Mouse (Mus musculus): Measurements from ENCODE around the gene 1700025G04Rik.

Gene 1700025G04Rik

DNA sequence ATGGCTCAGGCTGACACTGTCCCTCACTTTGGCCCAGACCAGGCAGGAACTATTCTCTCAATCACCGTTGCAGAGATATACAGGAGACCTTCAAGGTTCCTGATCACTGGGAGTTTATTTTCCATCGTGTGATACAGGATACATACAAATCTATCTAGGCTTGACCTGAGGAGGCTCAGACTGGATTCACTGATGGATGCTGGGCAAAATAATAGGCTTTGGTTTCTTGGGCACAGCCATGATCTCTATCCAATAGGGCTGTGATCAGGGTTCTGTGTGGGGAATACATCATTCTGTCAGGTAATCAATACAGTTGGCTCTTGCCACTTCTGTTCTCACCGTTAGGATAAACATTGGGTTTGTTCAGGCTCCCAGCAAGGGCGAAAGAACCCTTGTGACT lies 194.5 kb downstream of the 1700025G04Rik start:
- no peak for DNase-seq (ENCODE audit: low spot score)

- no peak for DNase-seq (ENCODE audit: low spot score)
These were observed 195.9 kb downstream of the 1700025G04Rik start for GRCm38 (mm10) chr1:151893976-151894375.

GRCm38 (mm10) chr1:151892008-151892407 lies 197.9 kb downstream of the 1700025G04Rik start:
- DNase-seq (ENCODE audit: low spot score), result no peak

DNA sequence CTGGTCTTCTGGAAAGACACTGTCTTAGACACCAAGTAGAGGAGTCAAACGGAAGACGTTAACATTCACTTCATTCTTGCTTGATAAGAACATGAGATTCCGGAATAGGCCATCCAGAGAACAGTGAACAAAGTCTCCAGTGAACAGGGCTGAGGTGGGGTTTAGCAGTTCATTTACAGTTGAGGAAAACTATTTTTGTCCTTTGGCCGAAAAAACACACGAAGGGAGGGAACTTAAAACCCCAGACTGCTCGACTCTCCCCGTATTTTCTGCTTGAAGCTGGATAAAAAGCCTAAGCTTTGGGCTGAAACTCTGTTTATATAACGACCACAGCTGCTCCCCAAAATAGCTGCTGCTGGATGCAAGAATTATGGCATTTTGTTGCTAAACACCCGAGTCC lies 198.7 kb downstream of the 1700025G04Rik start:
- DNase-seq (ENCODE audit: low spot score), result no peak

DNA sequence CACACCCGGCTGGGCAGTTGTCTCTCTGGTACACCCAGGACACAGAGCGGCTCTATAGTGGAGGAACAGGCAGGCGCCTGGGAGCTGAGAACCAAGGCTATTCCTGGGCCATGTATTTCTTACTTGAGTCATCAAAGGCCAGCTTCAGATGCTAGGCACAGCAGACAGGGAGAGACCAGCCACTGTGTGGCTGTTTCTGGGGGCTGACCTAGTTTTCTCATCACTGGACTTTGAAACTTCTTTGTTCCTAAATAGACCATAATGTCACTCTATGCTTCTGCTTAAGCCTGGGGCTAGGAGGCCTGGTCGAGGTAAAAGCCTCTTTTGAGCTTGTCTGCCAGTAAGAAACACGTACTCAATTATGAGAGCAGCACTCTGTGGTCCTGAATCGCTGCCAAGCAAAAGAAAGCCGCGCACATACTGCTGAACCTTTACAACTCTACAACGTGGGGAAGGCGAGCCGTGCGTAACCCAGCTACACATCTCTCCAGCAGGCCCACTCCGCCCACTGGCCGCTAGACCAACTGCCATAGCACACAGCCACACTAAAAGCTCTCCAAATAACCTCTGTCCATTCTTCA lies 199.8 kb downstream of the 1700025G04Rik start:
- DNase-seq (ENCODE audit: low spot score), result no peak

DNA sequence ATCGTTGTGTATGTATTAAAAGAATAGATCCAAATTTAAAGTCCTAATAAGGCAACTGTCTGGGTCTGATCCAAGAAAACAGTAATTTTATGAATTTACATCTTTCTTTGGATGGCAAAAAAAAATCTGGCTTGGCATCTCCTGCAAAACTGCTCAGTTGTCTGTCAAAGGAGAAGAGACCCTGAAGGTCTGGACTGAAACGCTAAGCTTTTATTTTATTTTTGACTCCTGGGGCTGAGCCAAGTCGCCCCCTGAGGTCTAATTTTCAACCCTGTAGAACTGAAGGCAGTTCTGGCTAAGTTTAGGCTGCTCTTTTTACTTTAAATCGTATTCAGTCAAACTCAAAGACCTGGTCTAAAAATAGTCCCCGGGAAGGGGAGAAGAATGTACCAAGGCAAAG lies 202.3 kb downstream of the 1700025G04Rik start:
- no peak for DNase-seq (ENCODE audit: low spot score)

GRCm38 (mm10) chr1:151887126-151887525 lies 202.8 kb downstream of the 1700025G04Rik start:
- DNase-seq (ENCODE audit: low spot score), result no peak

- no peak for DNase-seq (ENCODE audit: low spot score)
These were observed 203.8 kb downstream of the 1700025G04Rik start for GRCm38 (mm10) chr1:151886171-151886570.

DNA sequence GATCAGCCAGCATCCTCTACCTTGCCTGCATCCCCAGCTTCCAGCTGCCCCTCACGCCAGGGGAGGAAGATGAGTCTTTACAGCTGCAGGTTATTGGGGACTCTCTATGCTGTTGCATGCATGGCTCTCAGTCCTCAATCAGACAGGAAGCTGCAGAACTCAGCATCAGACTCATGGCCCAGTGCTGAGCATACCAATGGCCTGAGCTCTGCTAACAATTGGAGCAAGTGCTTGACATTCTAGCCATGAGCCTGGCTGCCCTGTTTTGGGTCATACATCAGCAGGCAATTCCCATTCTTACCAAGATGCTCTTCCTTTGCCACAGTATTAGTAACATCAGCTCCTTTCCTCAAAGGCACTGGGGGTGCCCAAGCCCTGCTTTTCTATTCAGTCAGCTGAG lies 208.7 kb downstream of the 1700025G04Rik start:
- no peak for DNase-seq (ENCODE audit: low spot score)

GRCm38 (mm10) chr1:151880731-151881130 lies 209.2 kb downstream of the 1700025G04Rik start:
- no peak for DNase-seq (ENCODE audit: low spot score)

DNA sequence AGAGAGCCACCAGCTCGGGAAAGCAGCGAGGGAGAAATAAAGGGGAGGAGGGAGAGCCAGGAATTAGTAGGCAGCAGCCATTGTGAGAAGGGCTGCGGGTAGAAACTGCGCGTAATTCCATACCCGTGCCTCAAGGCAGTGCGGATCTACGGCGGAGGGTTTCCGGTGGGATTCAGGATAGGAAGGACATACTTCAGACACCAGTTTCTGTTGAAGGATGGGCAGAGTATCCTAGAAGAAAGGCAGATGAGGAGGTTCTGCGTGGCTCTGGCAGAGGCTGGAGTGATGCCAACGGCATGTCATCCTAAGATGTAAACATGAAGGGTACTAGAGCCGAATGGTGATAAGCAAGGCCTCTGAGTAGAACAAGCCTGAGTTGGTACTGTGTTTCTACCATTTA lies 210.0 kb downstream of the 1700025G04Rik start:
- peak; percentile 77 for DNase-seq (ENCODE audit: low spot score)

- peak; percentile 92 for DNase-seq (ENCODE audit: low spot score)
These were observed 210.5 kb downstream of the 1700025G04Rik start for GRCm38 (mm10) chr1:151879308-151879850.

GRCm38 (mm10) chr1:151878411-151878810 lies 211.5 kb downstream of the 1700025G04Rik start:
- DNase-seq (ENCODE audit: low spot score), result no peak

DNA sequence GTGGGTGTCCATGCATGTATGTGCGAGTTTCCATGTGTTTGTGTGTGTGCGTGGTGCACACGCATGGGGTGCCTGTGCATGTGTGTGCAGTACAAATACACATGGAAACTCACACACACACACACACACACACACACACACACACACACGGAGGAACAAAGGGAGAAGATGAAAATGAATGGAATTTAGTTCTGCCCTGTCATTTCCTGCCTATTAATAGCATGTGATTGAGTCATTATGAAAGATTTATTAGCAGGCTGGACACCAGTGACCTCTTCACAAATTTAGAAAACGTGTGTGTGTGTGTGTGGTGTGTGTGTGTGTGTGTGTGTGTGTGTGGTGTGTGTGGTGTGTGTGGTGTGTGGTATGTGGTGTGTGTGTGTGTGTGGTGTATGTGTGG lies 217.0 kb downstream of the 1700025G04Rik start:
- no peak for DNase-seq (ENCODE audit: low spot score)

DNA sequence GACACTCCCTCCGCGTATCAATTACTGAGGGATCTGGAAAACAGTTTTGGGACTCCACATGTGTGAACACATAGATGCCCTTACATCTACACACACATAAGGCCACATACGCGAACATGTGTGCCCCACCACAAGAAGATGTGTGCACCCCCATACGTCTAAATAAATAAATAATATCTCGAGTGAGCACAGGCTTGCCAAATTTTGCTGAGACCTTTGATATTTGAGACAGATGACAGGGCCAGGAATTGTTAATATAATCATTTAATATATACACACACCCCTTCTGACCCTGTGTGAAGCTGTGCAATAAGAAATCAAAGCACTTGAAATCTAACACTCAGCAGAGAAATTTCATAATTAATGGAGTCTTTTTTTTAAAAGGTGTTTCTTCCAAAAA lies 225.6 kb downstream of the 1700025G04Rik start:
- DNase-seq (ENCODE audit: low spot score), result no peak

DNA sequence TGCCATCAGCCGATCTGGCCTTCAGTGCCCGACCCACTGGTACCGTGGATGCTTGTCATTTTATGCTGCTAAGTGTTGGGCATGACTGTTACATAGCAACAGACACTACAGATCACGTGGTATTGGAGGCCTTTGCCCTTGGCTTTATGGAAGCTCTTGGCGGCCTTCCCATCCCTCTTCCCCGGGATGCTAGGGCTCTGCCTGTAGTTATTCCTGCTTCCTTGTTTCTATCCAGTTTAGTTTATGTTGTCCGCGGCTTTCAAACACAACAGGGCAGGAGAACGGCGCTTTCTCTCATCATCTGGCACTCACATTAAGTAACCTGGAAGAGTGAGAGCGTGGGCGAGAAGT lies 226.2 kb downstream of the 1700025G04Rik start:
- DNase-seq (ENCODE audit: low spot score), result no peak

DNA sequence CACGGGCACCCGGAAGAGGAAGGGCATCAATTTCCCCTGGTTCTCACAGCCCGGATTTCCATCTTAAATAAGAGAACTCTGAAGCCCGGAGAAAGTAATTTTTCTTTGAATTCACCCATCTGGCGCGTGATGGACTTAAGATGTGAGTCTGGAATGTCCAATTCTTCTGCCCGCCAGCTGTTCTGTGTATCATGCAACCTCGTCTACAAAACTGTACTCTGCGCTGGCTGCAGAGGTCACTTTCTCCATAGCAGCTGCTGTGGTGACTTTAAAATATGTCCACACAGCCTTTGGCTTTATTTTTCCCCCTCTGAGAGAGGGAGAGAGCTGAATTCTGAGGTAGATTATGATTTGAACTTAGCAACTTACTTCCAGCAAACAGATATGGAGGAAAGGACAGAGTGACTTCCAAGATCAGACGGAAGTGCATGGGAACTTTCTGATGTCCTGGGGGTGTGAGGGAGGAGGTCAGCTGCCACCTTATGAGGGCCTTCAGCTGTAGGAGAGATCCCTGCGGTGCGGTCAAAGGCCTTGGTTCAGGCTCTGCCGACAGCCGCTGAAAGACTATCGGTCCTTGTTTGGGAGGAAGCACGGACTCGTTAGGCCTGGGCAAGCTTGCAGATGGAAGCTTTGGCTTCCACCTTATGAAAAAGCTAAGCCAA lies 226.7 kb downstream of the 1700025G04Rik start:
- DNase-seq (ENCODE audit: low spot score), result no peak

DNA sequence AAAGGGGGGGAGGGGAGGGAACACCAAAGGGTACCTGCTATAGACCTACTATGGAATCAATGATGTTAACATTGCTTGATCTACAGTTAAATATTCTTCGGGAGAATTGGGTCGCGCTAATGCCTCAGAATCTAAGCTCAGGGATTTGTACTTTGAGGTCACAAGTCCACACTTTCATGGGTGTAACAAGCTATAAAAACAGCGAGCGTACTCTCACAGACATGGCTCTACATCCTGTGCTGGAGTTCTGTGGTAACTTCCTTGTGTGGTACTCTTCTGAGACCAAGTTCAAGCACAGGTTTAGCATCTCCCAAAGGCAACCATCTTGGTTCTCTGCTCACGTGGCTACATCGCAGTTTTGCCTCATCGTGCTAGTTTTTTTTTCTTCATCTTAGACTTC lies 227.8 kb downstream of the 1700025G04Rik start:
- no peak for DNase-seq (ENCODE audit: low spot score)

GRCm38 (mm10) chr1:151861334-151861995 lies 228.5 kb downstream of the 1700025G04Rik start:
- DNase-seq (ENCODE audit: low spot score), result no peak

- no peak for DNase-seq (ENCODE audit: low spot score)
These were observed 231.5 kb downstream of the 1700025G04Rik start for GRCm38 (mm10) chr1:151858474-151858873.

DNA sequence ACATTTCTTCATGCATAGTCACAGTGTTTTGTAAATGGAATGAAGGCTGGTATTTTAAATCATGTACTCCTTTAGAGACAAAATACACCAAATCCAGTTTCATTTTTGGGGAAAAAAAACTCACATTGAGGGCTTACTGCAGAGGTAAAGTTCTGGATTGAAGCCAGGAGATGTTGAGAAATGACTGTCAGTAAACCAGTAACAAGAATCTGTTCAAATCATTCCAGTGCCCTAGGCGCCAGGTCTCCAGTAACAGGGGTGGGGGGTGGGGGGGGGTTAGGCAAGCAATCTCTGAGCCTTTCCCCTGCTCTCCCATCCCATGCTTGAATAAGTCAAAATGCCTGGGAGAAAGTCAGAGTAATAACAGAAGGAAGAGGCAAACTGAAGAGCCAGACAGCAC lies 234.4 kb downstream of the 1700025G04Rik start:
- DNase-seq (ENCODE audit: low spot score), result no peak

- no peak for DNase-seq (ENCODE audit: low spot score)
These were observed 237.9 kb downstream of the 1700025G04Rik start for GRCm38 (mm10) chr1:151851976-151852375.

Data from MN1 (cell line).